Mouse (Mus musculus): ENCODE measurements around the gene Zfp663.

Gene Zfp663

GRCm38 (mm10) chr2:165367868-165368439 lies 575 bp downstream of the Zfp663 start:
- no peak for DNase-seq

- peak; percentile 78 for DNase-seq
Measured at GRCm38 (mm10) chr2:165367047-165367520, 1.4 kb downstream of the Zfp663 start.

- DNase-seq = no peak
Measured at GRCm38 (mm10) chr2:165364334-165365091, 4.0 kb downstream of the Zfp663 start.

GRCm38 (mm10) chr2:165363282-165363681 lies 5.2 kb downstream of the Zfp663 start:
- no peak for DNase-seq

GRCm38 (mm10) chr2:165360861-165361260 lies 7.7 kb downstream of the Zfp663 start:
- DNase-seq = peak; percentile 26

- DNase-seq = no peak
Measured at GRCm38 (mm10) chr2:165351828-165352513, 16.6 kb downstream of the Zfp663 start.

GRCm38 (mm10) chr2:165349466-165349865 lies 19.1 kb downstream of the Zfp663 start:
- DNase-seq = no peak

- DNase-seq = no peak
Measured at GRCm38 (mm10) chr2:165346180-165346579, 22.3 kb downstream of the Zfp663 start.

GRCm38 (mm10) chr2:165337191-165337590 lies 31.3 kb downstream of the Zfp663 start:
- peak; percentile 56 for DNase-seq

GRCm38 (mm10) chr2:165332610-165333210 lies 35.8 kb downstream of the Zfp663 start:
- no peak for DNase-seq

GRCm38 (mm10) chr2:165329703-165330102 lies 38.8 kb downstream of the Zfp663 start:
- no peak for DNase-seq

- DNase-seq = no peak
Measured at GRCm38 (mm10) chr2:165328746-165329145, 39.8 kb downstream of the Zfp663 start.

- DNase-seq = no peak
Measured at GRCm38 (mm10) chr2:165327386-165327785, 41.1 kb downstream of the Zfp663 start.

GRCm38 (mm10) chr2:165326304-165327190 lies 42.0 kb downstream of the Zfp663 start, which contains the start of gene Elmo2:
Elmo2 (minus strand) TSS chr2:165326479.
- DNase-seq = peak; percentile 99

- DNase-seq = no peak
Measured at GRCm38 (mm10) chr2:165325521-165326303, 42.8 kb downstream of the Zfp663 start.

GRCm38 (mm10) chr2:165323928-165324327 lies 44.6 kb downstream of the Zfp663 start:
- DNase-seq = peak; percentile 48

GRCm38 (mm10) chr2:165323484-165323883 lies 45.0 kb downstream of the Zfp663 start:
- DNase-seq = no peak

- DNase-seq = no peak
Measured at GRCm38 (mm10) chr2:165321981-165322735, 46.4 kb downstream of the Zfp663 start.

GRCm38 (mm10) chr2:165321381-165321888 lies 47.1 kb downstream of the Zfp663 start:
- no peak for DNase-seq

- DNase-seq = no peak
Measured at GRCm38 (mm10) chr2:165320531-165321150, 47.9 kb downstream of the Zfp663 start.

Measured in kidney, adult 11 months (tissue).